Mouse (Mus musculus) heart, embryonic 13.5 days (tissue): Measurements from ENCODE around the gene Ebi3. TPM values are rescaled to one million over a fixed set of nuclear protein-coding genes. Genes with fewer than 3 reads are reported as not detected.

Experiments used
- ATAC-seq: fragments of 200-750 bp; cut with Nextera tagmentation; 2 replicates; pipeline ENCODE4 v1.8.0; 2017; ENCODE audit warnings: moderate TSS enrichment; ENCODE audit not compliant: insufficient number of reproducible peaks, low FRiP score, low TSS enrichment; ENCODE audit errors: extremely low read depth
- H3K27ac ChIP-seq: fragments of 300-500 bp; sonication (generic); replicated peaks from 2 replicates; pipeline ENCODE4 v1.5.1; 2015; ENCODE audit warnings: moderate library complexity, mild to moderate bottlenecking, inconsistent platforms
- H3K27me3 ChIP-seq: fragments of 300-500 bp; sonication (generic); replicated peaks from 2 replicates; pipeline ENCODE4 v1.6.1; 2015; ENCODE audit warnings: mild to moderate bottlenecking, inconsistent platforms
- H3K36me3 ChIP-seq: fragments of 300-500 bp; sonication (generic); 2 replicates; pipeline ENCODE4 v1.6.1; 2015; ENCODE audit warnings: mild to moderate bottlenecking, inconsistent platforms
- H3K4me1 ChIP-seq: fragments of 300-500 bp; sonication (generic); 2 replicates; pipeline ENCODE4 v1.6.1; 2015; ENCODE audit warnings: inconsistent platforms
- H3K4me2 ChIP-seq: fragments of 300-500 bp; sonication (generic); 2 replicates; pipeline ENCODE4 v1.6.1; 2015; ENCODE audit warnings: inconsistent platforms, mild to moderate bottlenecking, moderate library complexity
- H3K4me3 ChIP-seq: fragments of 300-500 bp; sonication (generic); 2 replicates; pipeline ENCODE4 v1.5.1; 2015; ENCODE audit warnings: moderate library complexity, mild to moderate bottlenecking, inconsistent platforms
- H3K9ac ChIP-seq: fragments of 300-500 bp; sonication (generic); 2 replicates; pipeline ENCODE4 v1.6.1; 2015; ENCODE audit warnings: inconsistent platforms, mild to moderate bottlenecking, moderate library complexity
- H3K9me3 ChIP-seq: fragments of 300-500 bp; sonication (generic); 2 replicates; pipeline ENCODE4 v1.6.1; 2016; ENCODE audit warnings: inconsistent platforms
- WGBS: fragments of 180-500 bp; shearing (Covaris S2); methylation state at CpG from one replicate; pipeline ENCODE4 v1.1.7; 2015; ENCODE audit warnings: mixed read lengths; 5-methylcytosine and 5-hydroxymethylcytosine counted together
- polyA plus RNA-seq: library from polyadenylated mRNA; unstranded; fragments of >200 nt; fragmentation: Nextera tagmentation; extraction: Ambion mirVana; gene quantifications from 2 replicates; pipeline ENCODE4 v1.2.1, GENCODE M21; 2015

The Ebi3 gene
- polyA plus RNA-seq, 1 experiment from 2014 or later, result 1.3 TPM

GRCm38 (mm10) chr17:56005415-56006061 lies 53.1 kb downstream of the Ebi3 start, which contains the start of the genes Stap2 and Mpnd:
Gene Stap2, minus strand, starts transcription at chr17:56005584.
Gene Mpnd, plus strand, starts transcription at chr17:56005711.
- H3K27me3 ChIP-seq, result peaks cover 42% of the 10 kb centered on the region
- peak within 1 kb of the TSS; percentile 54 for H3K4me2 ChIP-seq
- H3K9ac ChIP-seq, result peak within 1 kb of the TSS; percentile 71
- H3K27ac ChIP-seq, result 0 out of 2 replicates have a peak within 1 kb of the TSS, but pooled peaks have one; percentile 17
- H3K36me3 ChIP-seq, result no peaks in the 10 kb centered on the region
- peaks cover 23% of the 10 kb centered on the region for H3K4me1 ChIP-seq
- peak within 1 kb of the TSS; percentile 41 for H3K4me3 ChIP-seq
- no peaks in the 10 kb centered on the region for H3K9me3 ChIP-seq
- WGBS, result 32% methylated on average over 13 of the region's 13 CpGs
- no peak for ATAC-seq

Other genes with a start within 250 kb of the Ebi3 start
- 4.1 and 6.4 TPM in 2 replicates for gene Pot1b, start 240.0 kb upstream of the Ebi3 start, polyA plus RNA-seq
- 0.13 and 0.16 TPM in 2 replicates for gene Adgre4, start 202.7 kb upstream of the Ebi3 start, polyA plus RNA-seq
- gene Zfp119a, start 73.7 kb upstream of the Ebi3 start, polyA plus RNA-seq, result 5.7 and 6.0 TPM in 2 replicates
- 6.4 and 7.9 TPM in 2 replicates for gene Zfp959, start 60.5 kb upstream of the Ebi3 start, polyA plus RNA-seq
- gene Zfp119b, start 3.1 kb upstream of the Ebi3 start, polyA plus RNA-seq, result 3.6 and 4.3 TPM in 2 replicates
- gene Yju2, start 6.5 kb downstream of the Ebi3 start, polyA plus RNA-seq, result 18.0 and 18.8 TPM in 2 replicates
- gene Shd, start 17.8 kb downstream of the Ebi3 start, polyA plus RNA-seq, result 7.9 and 8.7 TPM in 2 replicates
- 4.5 and 5.0 TPM in 2 replicates for gene Fsd1, start 33.9 kb downstream of the Ebi3 start, polyA plus RNA-seq
- gene Stap2, start 52.9 kb downstream of the Ebi3 start, polyA plus RNA-seq, result 11.9 and 14.6 TPM in 2 replicates
- 62.1 and 68.1 TPM in 2 replicates for gene Mpnd, start 53.1 kb downstream of the Ebi3 start, polyA plus RNA-seq
- gene Sh3gl1, start 84.0 kb downstream of the Ebi3 start, polyA plus RNA-seq, result 85.0 and 87.6 TPM in 2 replicates
- gene Chaf1a, start 87.8 kb downstream of the Ebi3 start, polyA plus RNA-seq, result 14.1 and 14.2 TPM in 2 replicates
- gene Ubxn6, start 122.4 kb downstream of the Ebi3 start, polyA plus RNA-seq, result 37.8 and 44.2 TPM in 2 replicates
- 75.0 and 89.0 TPM in 2 replicates for gene Hdgfl2, start 127.0 kb downstream of the Ebi3 start, polyA plus RNA-seq
- 0.05 and 0.07 TPM in 2 replicates for gene Plin4, start 157.2 kb downstream of the Ebi3 start, polyA plus RNA-seq
- 0.19 and 0.47 TPM in 2 replicates for gene Plin5, start 165.0 kb downstream of the Ebi3 start, polyA plus RNA-seq
- gene Lrg1, start 169.4 kb downstream of the Ebi3 start, polyA plus RNA-seq, result 0.27 TPM in 1 of 2 replicates, not detected in the other
- gene Sema6b, start 187.7 kb downstream of the Ebi3 start, polyA plus RNA-seq, result 0.55 and 0.59 TPM in 2 replicates
- 6.5 and 6.9 TPM in 2 replicates for gene Tnfaip8l1, start 209.8 kb downstream of the Ebi3 start, polyA plus RNA-seq
- 80.5 and 91.1 TPM in 2 replicates for gene Mydgf, start 231.3 kb downstream of the Ebi3 start, polyA plus RNA-seq